ENCODE assay signal across 12 mouse cellular contexts in the genomic region with DNA sequence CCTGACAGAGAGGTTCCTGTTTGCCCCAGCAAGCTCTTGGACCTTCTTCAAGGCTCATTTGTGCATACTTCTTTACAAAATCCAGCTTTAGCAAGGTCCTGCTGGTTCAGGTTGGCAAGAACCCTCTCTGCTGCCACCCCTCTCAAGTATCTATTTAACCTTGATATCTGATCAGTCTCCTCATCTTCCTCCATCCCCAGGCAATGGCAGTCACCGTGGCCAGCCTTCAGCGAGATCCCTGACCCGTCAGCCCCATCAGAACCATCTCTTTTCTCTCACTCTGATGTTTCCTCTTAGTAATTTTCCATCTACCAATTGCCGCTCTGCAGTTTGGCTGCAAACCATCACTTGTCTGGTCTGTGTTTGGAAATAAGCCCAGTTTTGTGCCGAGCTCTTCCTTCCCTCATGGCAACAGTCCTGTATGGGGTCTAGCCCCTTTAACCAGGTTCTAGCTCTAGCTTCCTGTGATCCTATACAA. TPM values are rescaled to one million over a fixed set of nuclear protein-coding genes. Genes with fewer than 3 reads are reported as not detected.
DNase-seq lines count a peak whose midpoint lies in the region; ATAC-seq lines count a peak whose summit lies in the region.
"Had no signal": no experiment of that assay in that cellular context is flagged by ENCODE, and none has a peak within 500 bp of the region (broad histone marks: within the 10 kb centered on the region; RNA-seq: fewer than 3 reads in every experiment).

No protein-coding gene starts in this region.

- no peak overlapping the region for H3K4me2 ChIP-seq in forebrain, embryonic 15.5 days (replicated peaks)
- no peak overlapping the region for H3K4me2 ChIP-seq in forebrain, embryonic 13.5 days
- H3K4me2 ChIP-seq: kidney, embryonic 15.5 days had no signal

- ATAC-seq in forebrain, embryonic 15.5 days (replicated peaks), result no peak
- no peak for ATAC-seq in forebrain, embryonic 13.5 days

- H3K4me1 ChIP-seq in forebrain, embryonic 15.5 days, result 0 out of 2 replicates have a peak, but pooled peaks cover 4% of the 10 kb centered on the region
- no peaks in the 10 kb centered on the region for H3K4me1 ChIP-seq in forebrain, embryonic 13.5 days

- no peak overlapping the region for H3K9ac ChIP-seq in forebrain, embryonic 15.5 days (replicated peaks)
- H3K9ac ChIP-seq in forebrain, embryonic 13.5 days, result no peak overlapping the region
- H3K9ac ChIP-seq: kidney, embryonic 15.5 days had no signal

- no peaks in the 10 kb centered on the region for H3K27me3 ChIP-seq in forebrain, embryonic 15.5 days
- no peaks in the 10 kb centered on the region for H3K27me3 ChIP-seq in forebrain, embryonic 13.5 days
- H3K27me3 ChIP-seq: kidney, embryonic 15.5 days had no signal

- peak; percentile 17 to 45 for DNase-seq in layer of hippocampus, postnatal 36 days
- no peak for DNase-seq in layer of hippocampus, adult 11-12 months (ENCODE audit: low spot score)
- DNase-seq in Muller cell, postnatal 12 days (ENCODE audit: inconsistent ontology term), result peak; percentile 20
- DNase-seq in cerebellum, adult 9-10 months, result peak; percentile 80
- no peak for DNase-seq in urinary bladder, postnatal 10 days (ENCODE audit: low spot score)
- no peak for DNase-seq in spleen, postnatal 4 days (ENCODE audit: low spot score in 2 of 2)
- DNase-seq: thymus, adult 2 months had no signal

- H3K36me3 ChIP-seq in forebrain, embryonic 15.5 days, result no peaks in the 10 kb centered on the region
- H3K36me3 ChIP-seq in forebrain, embryonic 13.5 days (ENCODE audit: poor library complexity, severe bottlenecking), result no peaks in the 10 kb centered on the region
- H3K36me3 ChIP-seq: kidney, embryonic 15.5 days had no signal

- H3K27ac ChIP-seq in forebrain, embryonic 15.5 days (replicated peaks), result 0 out of 2 replicates have a peak overlapping the region, but pooled peaks have one; percentile 10
- H3K27ac ChIP-seq in forebrain, embryonic 13.5 days, result no peak overlapping the region
- H3K27ac ChIP-seq: kidney, embryonic 15.5 days had no signal

- WGBS in forebrain, embryonic 15.5 days, result 57% methylated on average over 5 of the region's 5 CpGs
- WGBS in forebrain, embryonic 13.5 days, result 71% methylated on average over 5 of the region's 5 CpGs

- H3K4me3 ChIP-seq in forebrain, embryonic 15.5 days, result no peak overlapping the region
- no peak overlapping the region for H3K4me3 ChIP-seq in forebrain, embryonic 13.5 days
- H3K4me3 ChIP-seq: kidney, embryonic 15.5 days had no signal

- no peaks in the 10 kb centered on the region for H3K9me3 ChIP-seq in forebrain, embryonic 15.5 days
- no peaks in the 10 kb centered on the region for H3K9me3 ChIP-seq in forebrain, embryonic 13.5 days (replicated peaks)
- H3K9me3 ChIP-seq: kidney, embryonic 15.5 days had no signal

RNA-seq across cellular contexts. Expression of a gene that starts 7.2 kb away (rescaled TPM):
- polyA plus RNA-seq in forebrain, embryonic 15.5 days (2015; fragmentation: Nextera tagmentation; extraction: Ambion mirVana), result 0.66 and 0.67 TPM in 2 replicates
- 0.17 TPM in 1 of 2 replicates, not detected in the other for polyA plus RNA-seq in forebrain, embryonic 13.5 days (2015; fragmentation: Nextera tagmentation; extraction: Ambion mirVana)
- 10 to 100 TPM; 45.1 to 47.1 TPM for total RNA-seq in layer of hippocampus, postnatal 36 days (2021)
- total RNA-seq: megakaryocyte-erythroid progenitor cell, adult 5-6 weeks had no signal
- polyA plus RNA-seq: neural tube, embryonic 14.5 days had no signal

RNA-seq across cellular contexts. Expression of a gene that starts 16.4 kb away (rescaled TPM):
- polyA plus RNA-seq in forebrain, embryonic 15.5 days (2015; fragmentation: Nextera tagmentation; extraction: Ambion mirVana), result 5.1 and 5.3 TPM in 2 replicates
- polyA plus RNA-seq in forebrain, embryonic 13.5 days (2015; fragmentation: Nextera tagmentation; extraction: Ambion mirVana), result 4.4 and 6.1 TPM in 2 replicates
- 10 to 100 TPM in 1 of 2 experiments, 1 to 10 TPM in 1; 6.7 to 10.2 TPM for total RNA-seq in layer of hippocampus, postnatal 36 days (2021)
- total RNA-seq: megakaryocyte-erythroid progenitor cell, adult 5-6 weeks had no signal

RNA-seq across cellular contexts. Expression of a gene that starts 49.2 kb away (rescaled TPM):
- 0.41 and 0.62 TPM in 2 replicates for polyA plus RNA-seq in forebrain, embryonic 15.5 days (2015; fragmentation: Nextera tagmentation; extraction: Ambion mirVana)
- 0.32 and 0.55 TPM in 2 replicates for polyA plus RNA-seq in forebrain, embryonic 13.5 days (2015; fragmentation: Nextera tagmentation; extraction: Ambion mirVana)
- total RNA-seq in layer of hippocampus, postnatal 36 days (2021), result 1 to 10 TPM in 1 of 2 experiments, under 1 TPM in 1; 0.56 to 2.8 TPM
- total RNA-seq: megakaryocyte-erythroid progenitor cell, adult 5-6 weeks had no signal

RNA-seq across cellular contexts. Expression of a gene that starts 55.2 kb away (rescaled TPM):
- 1.3 TPM in 2 replicates for polyA plus RNA-seq in forebrain, embryonic 15.5 days (2015; fragmentation: Nextera tagmentation; extraction: Ambion mirVana)
- polyA plus RNA-seq in forebrain, embryonic 13.5 days (2015; fragmentation: Nextera tagmentation; extraction: Ambion mirVana), result 0.58 and 1.0 TPM in 2 replicates
- 1 to 10 TPM; 1.1 to 1.3 TPM for total RNA-seq in layer of hippocampus, postnatal 36 days (2021)

Comparison
In these comparisons a context has a peak if more than half of its experiments do, and no peak if none do; other contexts are left out.
1. DNase-seq: peak in layer of hippocampus, postnatal 36 days (2 of 2), Muller cell, postnatal 12 days (single experiment) and cerebellum, adult 9-10 months (single experiment); none in layer of hippocampus, adult 11-12 months (single experiment), urinary bladder, postnatal 10 days (single experiment) and spleen, postnatal 4 days (0 of 2).